Mouse (Mus musculus) liver (tissue): ENCODE measurements around the gene Lrriq1.

Source experiments
- DNase-seq: peaks from one replicate; pipeline ENCODE4 v3.0.0-alpha.2; 2020; ENCODE audit warnings: mixed read lengths

The Lrriq1 gene

DNA sequence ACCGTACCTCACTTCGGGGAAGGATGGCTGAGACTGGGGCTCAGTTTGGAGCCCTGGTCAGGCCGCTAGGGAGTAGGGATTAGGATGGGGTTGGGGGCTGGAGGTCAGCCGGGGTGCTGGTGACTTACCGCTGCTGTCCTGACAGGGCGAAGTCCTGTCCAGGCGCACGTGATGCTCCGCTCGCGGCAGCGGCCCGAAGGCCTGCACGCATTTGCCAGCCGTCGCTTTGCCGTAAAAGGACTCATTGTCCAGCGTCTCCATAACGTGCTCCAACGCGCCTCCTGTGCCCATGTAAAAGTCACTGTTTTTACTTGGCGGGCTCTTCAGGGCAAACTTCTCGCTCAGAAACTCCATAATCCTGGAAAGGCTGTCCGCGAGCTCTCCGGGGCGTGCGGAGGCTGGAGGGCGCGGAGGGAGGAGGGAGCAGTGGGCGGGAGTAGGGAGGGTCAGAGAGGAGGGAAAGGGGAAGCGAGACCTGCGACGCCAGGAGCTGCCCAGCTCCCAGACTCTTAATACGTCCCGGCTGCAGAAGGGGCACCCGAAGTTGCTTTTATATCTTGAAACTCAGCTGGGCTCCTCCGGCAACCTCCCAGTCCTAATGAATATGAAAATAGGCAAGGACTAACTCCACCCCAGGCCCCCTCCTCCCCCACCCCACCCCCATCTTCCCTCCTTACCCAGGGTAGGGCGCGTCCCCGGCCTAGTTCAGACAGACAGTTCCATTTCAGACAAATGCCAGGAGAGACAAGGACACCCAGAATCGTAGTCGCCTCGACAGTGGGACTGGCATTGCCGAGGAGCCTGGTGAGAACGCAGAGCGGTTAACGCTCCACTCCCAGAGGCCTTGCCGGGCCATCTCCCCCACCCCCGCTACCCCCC, 207.6 kb downstream of the Lrriq1 start:
- peak; percentile 29 for DNase-seq

DNA sequence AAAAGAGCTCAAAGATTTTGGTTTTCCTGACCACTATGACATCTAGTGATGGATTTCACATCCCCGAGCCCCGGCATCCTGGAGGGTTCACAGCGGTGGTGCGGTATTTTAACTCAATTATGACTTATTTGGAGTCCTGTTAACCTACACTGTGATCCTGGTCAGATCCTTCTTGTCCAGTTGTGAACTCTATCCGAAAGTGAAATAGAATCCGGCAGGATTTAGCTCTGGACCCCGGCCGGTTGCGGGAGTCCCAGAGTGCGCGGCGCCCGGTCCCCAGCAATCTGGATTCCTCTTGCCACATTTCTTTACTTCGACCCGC, 208.2 kb downstream of the Lrriq1 start:
- DNase-seq = no peak

DNA sequence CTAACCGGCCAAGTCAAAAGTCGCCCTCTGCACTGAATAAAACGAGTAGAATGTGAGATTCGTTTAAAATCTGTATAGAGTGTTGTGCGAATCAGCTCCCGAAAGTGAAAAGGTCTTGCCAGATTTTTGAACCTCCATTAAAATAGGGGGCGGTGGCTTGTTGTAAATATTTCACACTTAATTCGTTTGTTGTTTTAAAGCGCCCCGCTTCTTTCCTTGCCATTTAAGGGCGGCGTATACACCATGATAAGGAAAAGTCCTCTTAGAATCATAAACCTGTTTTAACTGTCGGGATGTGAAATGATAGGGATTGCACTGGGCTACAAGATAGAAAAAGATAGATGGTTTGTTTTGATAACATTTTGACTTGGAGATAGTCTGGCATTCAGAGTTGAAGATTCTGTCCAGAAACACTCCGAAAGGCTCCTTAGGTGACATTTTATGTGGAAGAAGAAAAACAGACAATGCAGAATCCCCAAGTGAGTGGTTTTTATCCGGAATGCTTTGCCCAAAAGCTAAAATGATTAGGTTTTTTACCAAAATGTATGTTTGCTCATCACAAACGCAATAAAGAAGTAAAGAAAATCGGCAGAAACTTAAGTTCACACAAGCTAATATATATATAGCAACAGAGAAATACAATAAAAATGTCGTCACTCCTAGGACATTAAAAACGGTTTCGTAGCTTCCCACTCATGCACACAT, 208.7 kb downstream of the Lrriq1 start:
- no peak for DNase-seq

DNA sequence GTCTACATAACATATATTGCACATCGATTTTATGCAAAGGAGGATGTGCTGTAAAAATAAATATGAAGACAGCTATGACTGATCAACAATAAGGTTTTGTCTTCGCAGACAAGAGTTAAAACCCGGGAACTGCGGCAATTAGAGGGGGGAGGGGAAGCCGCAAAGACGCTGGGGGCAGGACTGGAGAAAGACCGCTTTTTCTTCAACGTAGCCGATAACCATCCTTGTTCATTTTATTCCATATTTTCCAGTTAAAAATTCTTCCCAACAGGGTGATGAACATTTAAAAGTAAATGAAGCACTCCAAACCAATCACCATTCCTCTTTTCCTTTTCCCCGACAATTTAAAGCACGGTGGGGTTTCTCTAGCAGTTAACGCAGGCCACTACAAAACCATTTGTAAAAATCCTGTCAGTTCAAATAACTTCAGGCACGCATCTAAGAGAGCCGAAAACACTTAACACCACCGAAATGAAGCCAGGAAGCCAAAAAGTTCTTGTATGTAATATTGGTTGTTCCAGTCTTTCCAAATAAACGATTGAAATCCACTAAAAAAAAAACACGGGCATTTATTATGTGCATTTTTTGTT, 209.4 kb downstream of the Lrriq1 start:
- no peak for DNase-seq

DNA sequence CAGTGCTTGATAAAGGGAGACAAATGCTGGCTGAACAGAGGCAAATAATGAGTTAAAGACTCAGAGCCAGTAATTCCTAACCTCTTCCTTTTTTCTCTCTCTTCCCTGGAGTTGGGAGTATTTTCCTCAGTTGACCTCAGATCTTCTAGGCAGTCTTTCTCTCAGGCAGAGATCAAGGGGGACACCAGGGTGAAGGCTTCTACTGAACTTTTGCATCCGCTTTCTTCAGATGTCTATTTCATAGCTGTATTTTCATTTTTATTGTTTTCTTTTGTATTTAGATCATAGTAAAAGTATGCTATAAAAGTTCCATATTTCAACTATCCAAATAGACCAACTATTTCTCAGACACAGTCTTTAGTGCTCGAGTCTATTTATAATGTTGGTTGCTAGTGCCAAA, 233.6 kb downstream of the Lrriq1 start:
- DNase-seq = no peak

DNA sequence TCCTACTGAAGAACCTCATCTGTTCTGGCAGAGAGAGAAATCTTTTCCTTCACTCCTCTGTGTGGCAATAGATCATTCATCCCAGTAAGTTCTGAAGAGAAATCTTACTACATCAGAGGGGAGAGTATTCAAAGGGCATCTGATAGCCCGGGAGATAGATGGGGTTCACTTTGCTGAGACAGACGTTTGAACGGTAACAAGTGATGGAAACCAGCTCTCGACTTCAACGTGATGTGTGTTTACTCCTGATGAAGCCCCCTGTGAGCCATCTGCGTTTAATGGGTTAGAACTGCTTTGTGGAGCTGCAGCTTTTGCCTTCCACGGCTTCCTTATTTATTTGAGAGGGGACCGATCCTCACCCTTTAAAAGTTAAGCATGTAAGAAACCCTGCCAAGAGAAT, 235.2 kb downstream of the Lrriq1 start:
- no peak for DNase-seq

DNA sequence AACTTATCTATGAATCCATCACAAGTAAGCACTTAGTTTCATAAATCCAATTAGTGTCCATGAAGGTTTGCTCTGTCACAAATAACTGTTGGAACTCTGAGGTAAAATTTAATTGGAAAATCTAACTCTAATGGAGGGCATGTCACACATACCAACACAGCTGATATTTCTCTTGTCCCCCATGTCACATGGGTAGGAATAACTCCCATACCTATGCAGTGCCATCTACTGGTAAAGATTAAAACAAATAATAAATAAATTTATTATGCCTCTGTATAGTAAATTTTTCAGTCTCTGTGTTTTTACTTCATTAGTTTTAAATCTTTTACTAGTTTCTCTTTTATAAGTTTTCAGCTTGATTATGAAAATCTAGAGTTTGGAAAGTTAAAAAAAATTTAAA, 236.5 kb downstream of the Lrriq1 start:
- DNase-seq = no peak
